10 mouse cellular contexts compared by ENCODE assay signal in genomic region chr11:89028871-89029405, GRCm38 (mm10). TPM values are rescaled to one million over a fixed set of nuclear protein-coding genes. Genes with fewer than 3 reads are reported as not detected.
DNase-seq lines count a peak whose midpoint lies in the region; ATAC-seq and TF ChIP-seq lines count a peak whose summit lies in the region.
"Had no signal": no experiment of that assay in that cellular context is flagged by ENCODE, and none has a peak within 500 bp of the region (broad histone marks: within the 10 kb centered on the region; RNA-seq: fewer than 3 reads in every experiment).

No protein-coding gene starts in this region.

- H3K9me3 ChIP-seq in midbrain, postnatal 0 days (ENCODE audit: low read length) = no peaks in the 10 kb centered on the region
- H3K9me3 ChIP-seq: limb, embryonic 15.5 days had no signal

- no peak for TF ChIP-seq CTCF in lung, adult 2 months (IDR thresholded peaks at IDR 0.05; ENCODE audit: insufficient read depth, low read length)
- TF ChIP-seq CTCF in midbrain, postnatal 0 days (IDR thresholded peaks at IDR 0.05) = no peak

- ATAC-seq in midbrain, postnatal 0 days (ENCODE audit: low FRiP score) = no peak

- H3K4me1 ChIP-seq in lung, adult 2 months (ENCODE audit: control insufficient read depth, insufficient read depth, low read length) = peaks cover 2% of the 10 kb centered on the region
- no peaks in the 10 kb centered on the region for H3K4me1 ChIP-seq in midbrain, postnatal 0 days (ENCODE audit: insufficient read depth, low read length)
- H3K4me1 ChIP-seq: limb, embryonic 15.5 days had no signal

- no peak overlapping the region for H3K27ac ChIP-seq in midbrain, postnatal 0 days (ENCODE audit: low read depth, low read length)
- H3K27ac ChIP-seq: limb, embryonic 15.5 days had no signal

- intact Hi-C loops in heart, postnatal 14 days (cut with DNase I) = no loop called here

- WGBS in lung, adult 2 months = 20% methylated on average over 10 of the region's 10 CpGs
- 56% methylated on average over 10 of the region's 10 CpGs for WGBS in midbrain, postnatal 0 days

- no peak overlapping the region for H3K4me3 ChIP-seq in lung, adult 2 months (replicated peaks; ENCODE audit: extremely low read depth, low read depth, low read length)
- no peak overlapping the region for H3K4me3 ChIP-seq in midbrain, postnatal 0 days (ENCODE audit: low read depth, low read length)
- H3K4me3 ChIP-seq: limb, embryonic 15.5 days had no signal

- H3K4me2 ChIP-seq in midbrain, postnatal 0 days (ENCODE audit: low read depth, low read length, poor library complexity, severe bottlenecking) = no peak overlapping the region
- H3K4me2 ChIP-seq: limb, embryonic 15.5 days had no signal

- no peaks in the 10 kb centered on the region for H3K27me3 ChIP-seq in midbrain, postnatal 0 days (ENCODE audit: insufficient read depth, low read length)
- H3K27me3 ChIP-seq: limb, embryonic 15.5 days had no signal

- no peaks in the 10 kb centered on the region for H3K36me3 ChIP-seq in midbrain, postnatal 0 days (ENCODE audit: insufficient read depth, low read length)
- H3K36me3 ChIP-seq: limb, embryonic 15.5 days had no signal

- no peak for TF ChIP-seq POLR2A in lung, adult 2 months (IDR thresholded peaks at IDR 0.05; ENCODE audit: borderline replicate concordance, extremely low read depth, low read depth, low read length)

- no peak overlapping the region for H3K9ac ChIP-seq in midbrain, postnatal 0 days (replicated peaks; ENCODE audit: low read length, poor library complexity, severe bottlenecking)
- H3K9ac ChIP-seq: limb, embryonic 15.5 days had no signal

- DNase-seq in lung, adult 18-20 months = peak; percentile 74 to 76
- DNase-seq in lung, adult 2 months = no peak
- peak; percentile 30 to 43 for DNase-seq in heart, postnatal 14 days
- peak; percentile 77 for DNase-seq in lung, postnatal 25 days (ENCODE audit: low spot score)
- peak; percentile 21 for DNase-seq in thymus, postnatal 0 days (ENCODE audit: low spot score)
- DNase-seq in cerebellum, adult 8-10 months = no peak
- DNase-seq in midbrain, postnatal 0 days (ENCODE audit: low spot score) = no peak
- DNase-seq in adrenal gland, postnatal 25 days = no peak
- DNase-seq: cerebellum, adult 11-12 months had no signal

RNA-seq across cellular contexts. Expression of gene Trim25, which starts 29.8 kb away (rescaled TPM):
- polyA plus RNA-seq in lung, adult 2 months (2012; rRNA removed) = 51.5 and 52.9 TPM in 2 replicates
- total RNA-seq in heart, postnatal 14 days (2021) = 10 to 100 TPM; 28.3 to 28.5 TPM
- polyA plus RNA-seq in thymus, postnatal 0 days (2015; fragmentation: Nextera tagmentation; extraction: Ambion mirVana) = 37.2 and 48.9 TPM in 2 replicates
- 2.0 and 2.9 TPM in 2 replicates for total RNA-seq in midbrain, postnatal 0 days (2014; rRNA removed)
- polyA plus RNA-seq in midbrain, postnatal 0 days (2015; fragmentation: Nextera tagmentation; extraction: Ambion mirVana) = 4.3 and 4.5 TPM in 2 replicates
- total RNA-seq in adrenal gland, postnatal 25 days (2021) = 133 and 149 TPM in 2 replicates

RNA-seq across cellular contexts. Expression of gene Dgke, which starts 37.7 kb away (rescaled TPM):
- 8.2 and 9.4 TPM in 2 replicates for polyA plus RNA-seq in lung, adult 2 months (2012; rRNA removed)
- 10 to 100 TPM; 11.8 to 12.3 TPM for total RNA-seq in heart, postnatal 14 days (2021)
- polyA plus RNA-seq in thymus, postnatal 0 days (2015; fragmentation: Nextera tagmentation; extraction: Ambion mirVana) = 19.8 and 25.5 TPM in 2 replicates
- total RNA-seq in midbrain, postnatal 0 days (2014; rRNA removed) = 35.4 and 44.2 TPM in 2 replicates
- 16.0 TPM in 2 replicates for polyA plus RNA-seq in midbrain, postnatal 0 days (2015; fragmentation: Nextera tagmentation; extraction: Ambion mirVana)
- 9.5 and 10.4 TPM in 2 replicates for total RNA-seq in adrenal gland, postnatal 25 days (2021)

RNA-seq across cellular contexts. Expression of gene Gm525, which starts 44.7 kb away (rescaled TPM):
- polyA plus RNA-seq in lung, adult 2 months (2012; rRNA removed) = 0.76 and 1.0 TPM in 2 replicates
- total RNA-seq in heart, postnatal 14 days (2021) = not detected
- 191 and 212 TPM in 2 replicates for polyA plus RNA-seq in thymus, postnatal 0 days (2015; fragmentation: Nextera tagmentation; extraction: Ambion mirVana)
- total RNA-seq in midbrain, postnatal 0 days (2014; rRNA removed) = not detected in 2 replicates
- 0.60 TPM in 1 of 2 replicates, not detected in the other for polyA plus RNA-seq in midbrain, postnatal 0 days (2015; fragmentation: Nextera tagmentation; extraction: Ambion mirVana)
- not detected in 2 replicates for total RNA-seq in adrenal gland, postnatal 25 days (2021)

RNA-seq across cellular contexts. Expression of gene Coil, which starts 58.9 kb away (rescaled TPM):
- polyA plus RNA-seq in lung, adult 2 months (2012; rRNA removed) = 3.5 and 4.0 TPM in 2 replicates
- 1 to 10 TPM; 4.1 to 5.6 TPM for total RNA-seq in heart, postnatal 14 days (2021)
- polyA plus RNA-seq in thymus, postnatal 0 days (2015; fragmentation: Nextera tagmentation; extraction: Ambion mirVana) = 14.4 and 14.5 TPM in 2 replicates
- 35.1 and 44.2 TPM in 2 replicates for total RNA-seq in midbrain, postnatal 0 days (2014; rRNA removed)
- 26.9 and 28.8 TPM in 2 replicates for polyA plus RNA-seq in midbrain, postnatal 0 days (2015; fragmentation: Nextera tagmentation; extraction: Ambion mirVana)
- 12.8 and 13.0 TPM in 2 replicates for total RNA-seq in adrenal gland, postnatal 25 days (2021)

Comparison
In these comparisons a context has a peak if more than half of its experiments do, and no peak if none do; other contexts are left out.
1. DNase-seq: peak in lung, adult 18-20 months (2 of 2), heart, postnatal 14 days (2 of 2), lung, postnatal 25 days (single experiment) and thymus, postnatal 0 days (single experiment); none in lung, adult 2 months (single experiment), cerebellum, adult 8-10 months (single experiment), midbrain, postnatal 0 days (single experiment) and adrenal gland, postnatal 25 days (single experiment).